Mouse (Mus musculus): ENCODE data around the gene Ctbp1. TPM values are rescaled to one million over a fixed set of nuclear protein-coding genes. Genes with fewer than 3 reads are reported as not detected.

Gene Ctbp1
- polyA plus RNA-seq, 1 experiment from 2014 or later, result 398 TPM

DNA sequence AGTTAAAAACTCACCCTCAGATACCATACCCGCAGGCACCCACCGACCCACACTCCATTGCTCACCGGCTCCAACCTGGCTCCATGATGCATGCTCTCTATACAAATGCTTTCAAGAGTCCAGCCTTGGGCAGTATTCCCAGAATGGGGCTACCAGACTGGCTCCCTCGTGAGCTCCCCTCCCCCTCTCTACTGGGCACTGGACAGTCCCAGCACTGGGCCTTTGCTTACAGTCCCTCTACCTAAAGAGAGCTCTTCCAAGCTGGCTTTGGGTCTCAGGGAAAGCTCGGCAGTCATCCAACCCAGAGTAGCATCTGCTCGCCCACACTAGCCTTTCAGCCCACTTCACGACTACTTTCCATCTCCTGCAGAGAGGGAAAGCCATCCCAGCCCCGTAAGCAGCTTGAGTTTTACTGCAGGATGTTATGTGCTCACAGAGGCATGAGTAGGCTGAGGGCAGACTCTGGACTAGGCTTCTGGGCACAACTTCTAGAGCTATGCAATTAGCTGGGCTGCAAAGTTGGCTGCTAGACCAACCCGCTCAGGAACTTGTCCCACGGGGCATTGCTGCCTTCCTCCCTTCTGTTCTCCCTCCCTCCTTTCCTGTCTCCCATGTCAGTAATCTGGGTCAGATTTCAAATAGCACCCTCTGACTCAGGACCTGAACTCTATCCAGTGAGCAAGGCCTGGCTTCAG lies 54.3 kb downstream of the Ctbp1 start:
- H3K4me3 ChIP-seq (ENCODE audit: low read length), result no peak overlapping the region
- no peak overlapping the region for H3K4me2 ChIP-seq (replicated peaks; ENCODE audit: low read depth, low read length)
- no peak overlapping the region for H3K27ac ChIP-seq (ENCODE audit: low read depth, low read length)
- 54% methylated on average over 10 of the region's 10 CpGs for WGBS
- H3K36me3 ChIP-seq (ENCODE audit: control insufficient read depth, insufficient read depth, low read length), result no peaks in the 10 kb centered on the region
- H3K9me3 ChIP-seq (ENCODE audit: control insufficient read depth, low read length), result no peaks in the 10 kb centered on the region
- ATAC-seq (ENCODE audit: low FRiP score, low TSS enrichment), result no peak
- peaks cover 12% of the 10 kb centered on the region; the same call in 1 of the 2 replicates for H3K4me1 ChIP-seq (ENCODE audit: control insufficient read depth, insufficient read depth, low read length)
- no peaks in the 10 kb centered on the region for H3K27me3 ChIP-seq (ENCODE audit: control insufficient read depth, insufficient read depth, low read length)
- 0 out of 2 replicates have a peak overlapping the region, but pooled peaks have one; percentile 12 for H3K9ac ChIP-seq (ENCODE audit: low read depth, low read length)

DNA sequence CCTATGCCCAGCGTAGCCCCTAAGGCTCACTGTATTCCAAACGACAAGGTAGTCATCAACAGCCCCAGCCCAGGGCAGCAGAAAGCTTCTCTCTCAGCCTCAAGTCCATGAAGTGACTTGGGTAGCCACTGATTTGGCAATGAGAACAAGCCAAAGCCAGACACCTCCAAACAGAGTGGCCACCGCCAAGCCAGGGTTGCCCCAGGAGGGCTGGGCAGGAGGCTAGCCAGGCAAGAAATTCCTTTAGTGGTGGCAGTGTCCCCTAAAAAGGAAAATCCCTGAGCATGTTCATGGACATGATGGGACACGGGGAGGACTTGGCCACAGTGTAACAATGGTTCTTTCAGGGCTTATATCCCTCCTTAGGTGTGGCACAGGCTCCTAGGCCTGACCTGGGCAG lies 55.0 kb downstream of the Ctbp1 start:
- H3K4me3 ChIP-seq (ENCODE audit: low read length), result no peak overlapping the region
- no peaks in the 10 kb centered on the region for H3K27me3 ChIP-seq (ENCODE audit: control insufficient read depth, insufficient read depth, low read length)
- no peaks in the 10 kb centered on the region for H3K36me3 ChIP-seq (ENCODE audit: control insufficient read depth, insufficient read depth, low read length)
- no peak overlapping the region for H3K4me2 ChIP-seq (replicated peaks; ENCODE audit: low read depth, low read length)
- no peak overlapping the region for H3K9ac ChIP-seq (ENCODE audit: low read depth, low read length)
- H3K4me1 ChIP-seq (ENCODE audit: control insufficient read depth, insufficient read depth, low read length), result peaks cover 12% of the 10 kb centered on the region; the same call in 1 of the 2 replicates
- H3K27ac ChIP-seq (ENCODE audit: low read depth, low read length), result no peak overlapping the region
- WGBS, result 92% methylated on average over 4 of the region's 4 CpGs
- H3K9me3 ChIP-seq (ENCODE audit: control insufficient read depth, low read length), result no peaks in the 10 kb centered on the region
- ATAC-seq (ENCODE audit: low FRiP score, low TSS enrichment), result no peak

DNA sequence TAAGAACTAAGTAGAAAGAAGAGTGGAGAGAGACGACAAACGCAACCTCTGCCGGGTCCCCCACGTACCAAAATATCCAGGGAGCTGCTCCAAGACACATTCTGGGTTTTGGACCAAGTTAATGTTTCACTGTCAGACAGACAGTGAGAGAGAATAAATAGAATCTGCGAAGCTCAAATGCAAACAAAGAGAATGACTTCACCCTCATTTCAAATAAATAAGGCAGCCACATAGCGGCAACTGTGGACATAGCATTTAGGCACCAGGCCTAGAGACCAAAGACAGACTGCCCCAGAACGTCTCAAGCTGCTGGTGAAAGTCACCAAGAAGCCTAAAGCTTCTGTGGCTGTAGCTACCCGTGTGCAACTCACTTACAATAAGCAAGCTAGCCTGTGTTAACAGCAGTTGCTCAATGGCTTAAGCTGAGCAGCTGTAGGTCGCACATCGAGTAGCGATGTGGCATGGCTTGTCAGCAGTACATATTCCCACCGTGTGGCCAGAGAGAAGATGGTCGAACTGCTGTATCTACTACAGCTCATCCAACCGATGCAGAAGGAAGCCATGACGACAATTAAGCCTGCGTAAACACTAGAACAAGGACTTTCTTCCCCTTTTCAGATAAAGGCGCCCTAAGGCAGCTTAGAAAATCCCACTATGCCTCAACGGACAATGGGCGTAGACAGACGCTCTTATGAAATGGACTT lies 55.9 kb downstream of the Ctbp1 start:
- Histone ChIP-seq H3K9ac (ENCODE audit: low read depth, low read length) (no peak overlapping the region), H3K4me2 (replicated peaks; ENCODE audit: low read depth, low read length) (no peak overlapping the region), H3K36me3 (ENCODE audit: control insufficient read depth, insufficient read depth, low read length) (no peaks in the 10 kb centered on the region), H3K27me3 (ENCODE audit: control insufficient read depth, insufficient read depth, low read length) (no peaks in the 10 kb centered on the region), H3K4me1 (ENCODE audit: control insufficient read depth, insufficient read depth, low read length) (peaks cover 12% of the 10 kb centered on the region; the same call in 1 of the 2 replicates), H3K27ac (ENCODE audit: low read depth, low read length) (peak overlapping the region; percentile 3; the same call in 1 of the 2 replicates), H3K9me3 (ENCODE audit: control insufficient read depth, low read length) (no peaks in the 10 kb centered on the region), H3K4me3 (ENCODE audit: low read length) (no peak overlapping the region)
- ATAC-seq (ENCODE audit: low FRiP score, low TSS enrichment), result no peak
- 83% methylated on average over 20 of the region's 20 CpGs for WGBS

DNA sequence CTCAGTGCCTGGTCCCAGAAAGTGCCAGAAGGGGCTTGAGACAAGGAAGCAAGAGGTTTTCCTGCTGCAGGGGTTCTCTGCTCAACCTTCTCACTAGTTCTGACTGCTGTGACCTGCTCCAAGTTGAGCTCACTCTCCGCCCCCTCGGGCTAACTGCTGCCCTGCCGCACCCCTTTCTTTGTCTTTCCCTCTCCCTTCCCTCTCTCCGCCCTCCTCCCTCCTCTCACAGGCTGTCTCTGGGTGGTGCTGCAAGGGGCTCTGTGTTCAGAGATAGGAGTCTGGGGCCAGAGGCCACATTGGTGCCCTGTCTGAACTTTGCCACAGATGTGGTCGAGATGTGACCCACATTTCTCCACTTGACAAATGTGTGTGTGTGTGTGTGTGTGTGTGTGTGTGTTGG lies 56.7 kb downstream of the Ctbp1 start, which contains the start of gene Spon2:
Spon2 (minus strand) TSS at position 375 of the 400 bp plus-strand sequence.
- ATAC-seq (ENCODE audit: low FRiP score, low TSS enrichment), result peak; percentile 69; the same call in 1 of the 2 replicates
- H3K27me3 ChIP-seq (ENCODE audit: control insufficient read depth, insufficient read depth, low read length), result no peaks in the 10 kb centered on the region
- no peaks in the 10 kb centered on the region for H3K9me3 ChIP-seq (ENCODE audit: control insufficient read depth, low read length)
- 0 out of 2 replicates have a peak within 1 kb of the TSS, but pooled peaks have one; percentile 18 for H3K9ac ChIP-seq (ENCODE audit: low read depth, low read length)
- no peak within 1 kb of the TSS; the same call in 1 of the 2 replicates for H3K4me2 ChIP-seq (replicated peaks; ENCODE audit: low read depth, low read length)
- 22% methylated on average over 5 of the region's 5 CpGs for WGBS
- H3K36me3 ChIP-seq (ENCODE audit: control insufficient read depth, insufficient read depth, low read length), result no peaks in the 10 kb centered on the region
- peaks cover 12% of the 10 kb centered on the region; the same call in 1 of the 2 replicates for H3K4me1 ChIP-seq (ENCODE audit: control insufficient read depth, insufficient read depth, low read length)
- no peak within 1 kb of the TSS for H3K4me3 ChIP-seq (ENCODE audit: low read length)
- peak within 1 kb of the TSS; percentile 3; the same call in 1 of the 2 replicates for H3K27ac ChIP-seq (ENCODE audit: low read depth, low read length)

DNA sequence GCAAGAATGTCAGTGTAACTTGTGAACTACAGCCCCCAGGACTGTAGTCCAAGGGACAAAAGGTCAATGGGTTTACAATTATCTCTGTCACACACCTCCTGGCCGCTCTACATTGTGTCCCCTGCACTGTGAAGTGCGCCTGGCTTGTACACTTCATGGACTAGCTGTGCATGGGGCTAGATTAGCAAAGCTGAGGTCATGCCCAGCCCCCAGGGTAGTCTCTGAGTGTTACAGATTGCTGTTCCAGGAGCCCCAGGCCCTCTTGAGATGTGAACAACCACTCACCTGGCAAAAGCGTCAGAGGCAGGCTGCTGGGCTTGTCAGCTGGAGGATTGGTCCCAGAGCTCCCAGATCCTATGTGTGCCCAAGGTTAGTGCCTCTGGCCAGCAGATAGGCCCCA lies 57.1 kb downstream of the Ctbp1 start:
- Histone ChIP-seq H3K9me3 (ENCODE audit: control insufficient read depth, low read length) (no peaks in the 10 kb centered on the region), H3K4me2 (replicated peaks; ENCODE audit: low read depth, low read length) (no peak overlapping the region; the same call in 1 of the 2 replicates), H3K27me3 (ENCODE audit: control insufficient read depth, insufficient read depth, low read length) (no peaks in the 10 kb centered on the region), H3K4me1 (ENCODE audit: control insufficient read depth, insufficient read depth, low read length) (peaks cover 12% of the 10 kb centered on the region; the same call in 1 of the 2 replicates), H3K4me3 (ENCODE audit: low read length) (no peak overlapping the region), H3K27ac (ENCODE audit: low read depth, low read length) (no peak overlapping the region), H3K36me3 (ENCODE audit: control insufficient read depth, insufficient read depth, low read length) (no peaks in the 10 kb centered on the region), H3K9ac (ENCODE audit: low read depth, low read length) (0 out of 2 replicates have a peak overlapping the region, but pooled peaks have one; percentile 18)
- no peak for ATAC-seq (ENCODE audit: low FRiP score, low TSS enrichment)
- WGBS, result 38% methylated on average over 3 of the region's 3 CpGs

DNA sequence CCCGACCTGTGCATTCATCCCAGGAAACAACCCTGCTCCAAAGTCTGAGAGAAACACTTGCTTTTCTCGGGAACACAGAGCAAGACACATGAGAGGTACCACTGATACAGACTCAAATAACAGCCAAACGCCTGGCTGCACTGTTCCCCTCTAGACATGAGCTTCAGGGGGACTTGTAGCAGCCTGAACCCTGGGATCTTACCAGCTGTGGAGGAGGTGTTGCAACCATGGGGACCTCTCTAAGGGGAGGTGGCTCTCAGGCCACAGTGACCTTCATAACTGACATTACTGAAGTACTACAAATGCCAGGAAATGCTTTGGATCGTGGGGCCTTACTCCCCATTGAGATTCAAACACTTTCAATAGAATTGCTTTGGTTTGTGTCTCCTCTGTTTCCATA lies 60.1 kb downstream of the Ctbp1 start:
- Histone ChIP-seq H3K4me2 (replicated peaks; ENCODE audit: low read depth, low read length) (no peak overlapping the region), H3K4me1 (ENCODE audit: control insufficient read depth, insufficient read depth, low read length) (peaks cover 12% of the 10 kb centered on the region; the same call in 1 of the 2 replicates), H3K27me3 (ENCODE audit: control insufficient read depth, insufficient read depth, low read length) (no peaks in the 10 kb centered on the region), H3K9me3 (ENCODE audit: control insufficient read depth, low read length) (no peaks in the 10 kb centered on the region), H3K27ac (ENCODE audit: low read depth, low read length) (no peak overlapping the region), H3K36me3 (ENCODE audit: control insufficient read depth, insufficient read depth, low read length) (no peaks in the 10 kb centered on the region), H3K4me3 (ENCODE audit: low read length) (no peak overlapping the region), H3K9ac (ENCODE audit: low read depth, low read length) (no peak overlapping the region)
- ATAC-seq (ENCODE audit: low FRiP score, low TSS enrichment), result no peak
- WGBS, result 74% methylated on average over 4 of the region's 4 CpGs

DNA sequence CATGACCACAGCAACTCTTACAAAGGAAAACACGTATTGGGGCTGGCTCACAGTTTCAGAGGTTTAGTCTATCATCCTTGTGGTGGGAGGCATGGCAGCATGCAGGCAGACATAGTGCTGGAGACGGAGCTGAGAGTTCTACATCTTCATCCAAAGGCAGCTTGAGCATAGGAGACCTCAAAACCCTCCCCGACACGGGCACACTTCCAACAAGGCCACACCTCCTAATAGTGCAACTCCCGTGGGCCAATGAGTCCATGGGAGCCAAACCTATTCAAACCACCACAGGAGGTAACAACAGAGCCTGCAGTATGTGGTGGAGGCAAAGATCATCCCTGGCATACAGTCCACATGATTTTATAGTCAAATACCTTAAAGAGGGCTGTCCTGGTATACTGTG lies 63.5 kb downstream of the Ctbp1 start:
- ATAC-seq (ENCODE audit: low FRiP score, low TSS enrichment), result no peak

DNA sequence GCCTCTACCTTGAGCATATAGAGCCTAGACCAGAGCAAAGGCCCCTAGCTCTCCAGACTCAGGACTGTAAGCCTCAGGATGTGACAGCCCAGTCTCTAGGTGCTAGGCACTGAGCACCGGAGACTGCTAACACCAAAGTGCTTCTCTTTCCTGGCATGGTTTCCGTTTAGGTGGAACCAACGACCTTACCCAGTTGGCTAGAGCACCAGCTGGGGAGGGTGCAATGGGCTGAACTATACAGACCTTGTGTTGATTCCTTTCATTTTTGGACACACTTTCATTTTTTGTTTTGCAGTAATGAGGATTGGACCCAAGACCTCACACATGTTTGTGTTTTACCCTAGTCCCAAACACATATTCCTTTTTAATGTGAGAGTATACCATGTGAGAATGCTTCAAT lies 64.3 kb downstream of the Ctbp1 start:
- 87% methylated on average over 3 of the region's 3 CpGs for WGBS
- Histone ChIP-seq H3K27ac (ENCODE audit: low read depth, low read length) (no peak overlapping the region), H3K4me3 (ENCODE audit: low read length) (no peak overlapping the region)

More for the DNA sequence above, 63.5 kb downstream of the Ctbp1 start:
- Histone ChIP-seq H3K4me1 (ENCODE audit: control insufficient read depth, insufficient read depth, low read length) (no peaks in the 10 kb centered on the region), H3K27me3 (ENCODE audit: control insufficient read depth, insufficient read depth, low read length) (no peaks in the 10 kb centered on the region), H3K27ac (ENCODE audit: low read depth, low read length) (no peak overlapping the region), H3K9me3 (ENCODE audit: control insufficient read depth, low read length) (no peaks in the 10 kb centered on the region), H3K4me2 (replicated peaks; ENCODE audit: low read depth, low read length) (no peak overlapping the region), H3K9ac (ENCODE audit: low read depth, low read length) (no peak overlapping the region), H3K4me3 (ENCODE audit: low read length) (no peak overlapping the region), H3K36me3 (ENCODE audit: control insufficient read depth, insufficient read depth, low read length) (no peaks in the 10 kb centered on the region)
- 86% methylated on average over 5 of the region's 5 CpGs for WGBS

More for the DNA sequence above, 64.3 kb downstream of the Ctbp1 start:
- no peak for ATAC-seq (ENCODE audit: low FRiP score, low TSS enrichment)
- Histone ChIP-seq H3K9ac (ENCODE audit: low read depth, low read length) (no peak overlapping the region), H3K9me3 (ENCODE audit: control insufficient read depth, low read length) (no peaks in the 10 kb centered on the region), H3K4me1 (ENCODE audit: control insufficient read depth, insufficient read depth, low read length) (no peaks in the 10 kb centered on the region), H3K27me3 (ENCODE audit: control insufficient read depth, insufficient read depth, low read length) (no peaks in the 10 kb centered on the region), H3K4me2 (replicated peaks; ENCODE audit: low read depth, low read length) (no peak overlapping the region), H3K36me3 (ENCODE audit: control insufficient read depth, insufficient read depth, low read length) (no peaks in the 10 kb centered on the region)
